Mouse (Mus musculus) ES-Bruce4 (cell line): Measurements from ENCODE around the gene Klhl7. TPM values are rescaled to one million over a fixed set of nuclear protein-coding genes. Genes with fewer than 3 reads are reported as not detected.

Experiments used
- H3K27ac ChIP-seq: 2 replicates; pipeline ENCODE4 v1.5.1; 2012; ENCODE audit warnings: low read length, inconsistent platforms; ENCODE audit not compliant: insufficient read depth
- H3K27me3 ChIP-seq: 2 replicates; pipeline ENCODE4 v1.6.1; 2012; ENCODE audit warnings: mild to moderate bottlenecking, low read length, inconsistent platforms; ENCODE audit not compliant: control insufficient read depth, poor library complexity, insufficient read depth, severe bottlenecking
- H3K36me3 ChIP-seq: 2 replicates; pipeline ENCODE4 v1.6.1; 2012; ENCODE audit warnings: inconsistent platforms, mild to moderate bottlenecking, low read length, moderate library complexity; ENCODE audit not compliant: control insufficient read depth, poor library complexity, insufficient read depth, severe bottlenecking
- H3K4me1 ChIP-seq: one replicate; pipeline ENCODE4 v1.8.1; 2011; ENCODE audit warnings: low read length; ENCODE audit not compliant: control insufficient read depth, insufficient read depth
- H3K4me3 ChIP-seq: 2 replicates; pipeline ENCODE4 v1.5.1; 2011; ENCODE audit warnings: low read depth, mild to moderate bottlenecking, low read length
- H3K9ac ChIP-seq: 2 replicates; pipeline ENCODE4 v1.6.1; 2012; ENCODE audit warnings: low read depth, mild to moderate bottlenecking, inconsistent platforms; ENCODE audit not compliant: poor library complexity, severe bottlenecking
- H3K9me3 ChIP-seq: replicated peaks from 2 replicates; pipeline ENCODE4 v1.6.1; 2012; ENCODE audit warnings: mild to moderate bottlenecking, low read length, inconsistent platforms; ENCODE audit not compliant: control insufficient read depth, poor library complexity, insufficient read depth, severe bottlenecking
- CTCF ChIP-seq: IDR thresholded peaks from one replicate; pipeline ENCODE4 v1.8.1; 2011; ENCODE audit warnings: low read depth, low read length
- EP300 ChIP-seq: IDR thresholded peaks from 2 replicates; pipeline ENCODE4 v1.6.1; 2011; ENCODE audit warnings: low read depth, low read length; ENCODE audit not compliant: insufficient read depth
- POLR2A ChIP-seq: IDR thresholded peaks from one replicate; pipeline ENCODE4 v1.8.1; 2011; ENCODE audit warnings: low read length; ENCODE audit not compliant: insufficient read depth
- polyA plus RNA-seq: library from polyadenylated mRNA; stranded (reverse); fragments of >200 nt; gene quantifications from 2 replicates; pipeline ENCODE4 v1.2.4, GENCODE M21; 2011; ENCODE audit warnings: low read depth; ENCODE audit not compliant: missing spikeins, insufficient read depth, insufficient read length

Klhl7 gene
- polyA plus RNA-seq, 1 experiment, result 31.1 TPM

DNA sequence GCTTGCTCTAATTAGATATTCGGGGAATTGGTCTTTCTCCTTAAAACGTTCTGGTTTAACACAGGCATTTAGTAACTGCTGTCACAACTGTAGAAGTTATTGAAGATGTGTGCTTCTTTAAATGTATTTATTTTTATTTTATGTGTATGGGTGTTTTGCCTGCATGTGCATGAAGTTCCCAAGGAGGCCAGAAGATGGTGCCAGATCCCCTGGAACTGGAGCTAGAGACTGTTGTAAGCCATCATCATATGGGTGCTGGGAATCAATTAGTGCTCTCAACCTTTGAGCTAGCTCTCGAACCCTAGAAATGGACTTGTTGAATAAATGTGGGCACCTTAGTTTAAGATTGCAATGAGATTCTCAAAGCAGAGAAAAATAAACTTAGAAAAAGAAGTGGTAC is 42.8 kb upstream of the Klhl7 start:
- no peak overlapping the region for H3K9ac ChIP-seq
- no peak overlapping the region for H3K4me3 ChIP-seq
- no peaks in the 10 kb centered on the region for H3K4me1 ChIP-seq
- H3K36me3 ChIP-seq, result no peaks in the 10 kb centered on the region
- TF ChIP-seq EP300 (no peak), CTCF (peak; percentile 48)
- no peaks in the 10 kb centered on the region for H3K9me3 ChIP-seq
- no peak overlapping the region for H3K27ac ChIP-seq
- no peaks in the 10 kb centered on the region; the same call in 1 of the 2 replicates for H3K27me3 ChIP-seq

DNA sequence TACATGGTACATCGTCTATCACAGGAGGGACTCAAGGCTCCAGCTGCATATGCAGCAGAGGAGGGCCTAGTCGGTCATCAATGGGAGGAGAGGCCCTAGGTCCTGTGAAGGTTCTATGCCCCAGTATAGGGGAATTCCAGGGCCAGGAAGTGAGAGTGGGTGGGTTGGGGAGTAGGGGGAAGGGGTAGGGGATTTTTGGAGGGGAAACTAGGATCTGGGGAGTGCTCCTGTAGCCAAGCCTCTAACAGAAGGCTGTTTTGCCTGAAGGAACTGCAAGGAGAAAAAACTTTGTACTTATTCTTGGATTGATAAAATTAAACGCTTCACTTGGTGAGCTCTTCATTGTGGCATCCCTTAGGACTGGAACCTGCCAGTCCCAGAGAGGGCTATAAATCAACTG is 39.5 kb upstream of the Klhl7 start:
- no peak for TF ChIP-seq CTCF
- TF ChIP-seq EP300, result no peak
- TF ChIP-seq POLR2A, result no peak
- no peak overlapping the region for H3K9ac ChIP-seq
- H3K27me3 ChIP-seq, result no peaks in the 10 kb centered on the region
- H3K9me3 ChIP-seq, result no peaks in the 10 kb centered on the region
- no peak overlapping the region for H3K4me3 ChIP-seq
- no peaks in the 10 kb centered on the region for H3K4me1 ChIP-seq
- H3K36me3 ChIP-seq, result no peaks in the 10 kb centered on the region
- H3K27ac ChIP-seq, result no peak overlapping the region

DNA sequence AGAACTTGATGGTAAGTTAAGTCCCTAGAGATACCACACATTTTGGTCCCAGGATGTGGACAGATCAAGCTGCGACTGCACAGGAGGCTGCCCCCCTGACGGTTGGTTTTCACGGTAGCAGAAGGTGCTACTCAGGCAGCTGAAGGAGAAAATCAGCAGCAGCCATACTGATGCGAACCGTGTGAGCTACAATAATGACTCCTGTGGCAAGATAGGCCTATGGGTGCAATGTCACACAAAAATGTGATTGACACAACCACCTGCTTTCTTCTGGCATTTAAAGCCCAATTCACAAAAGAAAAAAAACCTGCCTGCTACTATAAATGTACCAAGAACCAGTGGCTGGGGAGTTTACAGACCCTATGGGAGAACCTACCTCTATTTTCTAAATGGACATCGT is 37.4 kb upstream of the Klhl7 start:
- Histone ChIP-seq H3K27ac (no peak overlapping the region), H3K36me3 (no peaks in the 10 kb centered on the region), H3K9ac (no peak overlapping the region), H3K4me3 (no peak overlapping the region), H3K9me3 (no peaks in the 10 kb centered on the region), H3K27me3 (no peaks in the 10 kb centered on the region), H3K4me1 (no peaks in the 10 kb centered on the region)
- TF ChIP-seq CTCF, result no peak

DNA sequence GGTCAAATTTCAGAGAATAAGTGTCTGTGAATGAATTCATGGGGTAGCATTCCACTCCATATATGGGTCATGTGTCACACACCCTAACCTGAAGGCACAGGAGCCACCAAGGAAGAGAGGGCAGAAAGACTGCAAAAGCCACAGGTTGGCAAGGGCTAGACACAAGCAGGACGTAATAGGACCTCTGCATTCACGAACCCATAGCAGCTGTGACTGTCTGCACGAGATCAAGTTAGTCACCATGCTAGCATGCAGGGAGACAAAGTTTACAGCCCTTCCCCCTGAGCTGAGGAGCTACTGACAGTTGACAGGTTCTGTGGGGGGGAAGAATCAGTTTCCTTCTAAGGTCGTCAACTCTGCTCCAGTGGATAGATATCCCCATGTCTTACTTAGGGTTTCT is 36.9 kb upstream of the Klhl7 start:
- no peak for TF ChIP-seq POLR2A
- no peak for TF ChIP-seq CTCF
- no peak for TF ChIP-seq EP300
- Histone ChIP-seq H3K27ac (no peak overlapping the region), H3K9me3 (no peaks in the 10 kb centered on the region), H3K9ac (no peak overlapping the region), H3K27me3 (no peaks in the 10 kb centered on the region), H3K4me1 (no peaks in the 10 kb centered on the region), H3K36me3 (no peaks in the 10 kb centered on the region), H3K4me3 (no peak overlapping the region)

DNA sequence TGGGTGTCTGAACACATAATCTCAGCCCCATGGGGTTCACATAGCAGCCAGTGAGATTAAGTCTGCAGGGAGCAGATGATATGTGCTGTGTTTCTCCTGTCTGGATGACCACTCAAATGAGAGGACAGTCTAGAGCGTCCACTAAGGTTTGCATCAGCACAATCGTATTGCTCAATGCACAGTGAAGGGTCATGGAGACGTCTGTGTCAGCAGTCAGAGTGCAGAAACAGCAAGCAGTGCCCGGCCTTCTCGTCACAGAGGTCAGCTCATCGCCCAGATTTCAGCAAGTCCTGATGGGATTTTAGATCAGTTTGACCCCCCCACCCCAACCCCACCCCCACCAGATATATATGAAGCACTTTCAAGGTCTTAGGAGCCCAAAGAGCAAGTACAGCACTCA is 31.4 kb upstream of the Klhl7 start:
- H3K4me3 ChIP-seq, result no peak overlapping the region
- no peak overlapping the region for H3K9ac ChIP-seq
- TF ChIP-seq CTCF (no peak), EP300 (no peak), POLR2A (no peak)
- H3K27ac ChIP-seq, result no peak overlapping the region
- no peaks in the 10 kb centered on the region for H3K9me3 ChIP-seq
- H3K4me1 ChIP-seq, result no peaks in the 10 kb centered on the region
- no peaks in the 10 kb centered on the region for H3K36me3 ChIP-seq
- no peaks in the 10 kb centered on the region for H3K27me3 ChIP-seq

DNA sequence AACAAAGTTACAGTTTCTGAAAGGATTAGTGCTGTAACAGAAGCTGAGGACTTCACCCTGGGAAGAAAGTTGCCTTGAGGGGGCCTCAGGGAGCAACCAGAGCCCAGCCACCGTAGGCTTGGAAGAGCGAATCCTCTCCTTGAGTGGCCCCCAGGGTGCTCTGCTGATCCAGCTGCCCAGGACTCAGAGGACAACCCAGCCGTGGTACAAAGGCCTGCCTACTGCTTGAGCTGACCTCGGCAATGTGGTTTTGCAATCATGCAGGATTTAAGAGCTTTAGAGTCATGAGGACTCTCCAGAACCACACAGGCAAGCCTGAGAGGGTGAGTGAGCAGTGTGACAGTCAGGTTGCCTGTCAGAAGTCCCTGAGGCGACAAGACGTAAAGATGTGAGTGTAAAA is 28.4 kb upstream of the Klhl7 start:
- no peaks in the 10 kb centered on the region for H3K4me1 ChIP-seq
- H3K27me3 ChIP-seq, result no peaks in the 10 kb centered on the region
- H3K9me3 ChIP-seq, result no peaks in the 10 kb centered on the region
- no peak overlapping the region for H3K9ac ChIP-seq
- TF ChIP-seq POLR2A (no peak), CTCF (no peak), EP300 (no peak)
- H3K4me3 ChIP-seq, result no peak overlapping the region
- H3K27ac ChIP-seq, result no peak overlapping the region
- no peaks in the 10 kb centered on the region for H3K36me3 ChIP-seq
